Mouse (Mus musculus) MEL (cell line): ENCODE results near the gene Anp32e. TPM values are rescaled to one million over a fixed set of nuclear protein-coding genes. Genes with fewer than 3 reads are reported as not detected.
A peak's percentile ranks its signal among the peaks of the same experiment; 100 is the strongest.

ENCODE experiments used
- DNase-seq: peaks from one replicate; pipeline ENCODE4 v3.0.0; 2011; ENCODE audit warnings: low read depth, low spot score
- H3K27ac ChIP-seq: 2 replicates; pipeline ENCODE4 v1.5.1; 2012; ENCODE audit warnings: low read depth, mild to moderate bottlenecking, control low read depth, low read length, moderate library complexity; ENCODE audit not compliant: control insufficient read depth
- H3K27me3 ChIP-seq, 2 experiments: fragments of 150-350 bp in 1 of 2; sonication (generic) in 1 of 2; 2 replicates each; pipeline ENCODE4 v1.6.1; 2012; ENCODE audit warnings: low read length in 2 of 2, mild to moderate bottlenecking in 2 of 2, improper control_type of control experiment in 1 of 2, moderate library complexity in 1 of 2; ENCODE audit not compliant: insufficient read depth in 2 of 2, control insufficient read depth in 1 of 2
- H3K36me3 ChIP-seq, 2 experiments: 2 replicates each; pipeline ENCODE4 v1.6.1; 2012 to 2014; ENCODE audit warnings: low read length in 2 of 2, improper control_type of control experiment in 1 of 2, inconsistent platforms in 1 of 2, mild to moderate bottlenecking in 1 of 2; ENCODE audit not compliant: insufficient read depth in 2 of 2, control insufficient read depth in 1 of 2
- H3K4me1 ChIP-seq, 2 experiments: fragments of 150-350 bp in 1 of 2; sonication (generic) in 1 of 2; 2 replicates each; pipeline ENCODE4 v1.6.1; 2012; ENCODE audit warnings: low read length in 2 of 2, improper control_type of control experiment in 1 of 2, mild to moderate bottlenecking in 1 of 2; ENCODE audit not compliant: insufficient read depth in 2 of 2, control insufficient read depth in 1 of 2
- H3K4me3 ChIP-seq, 2 experiments: fragments of 150-350 bp in 1 of 2; sonication (generic) in 1 of 2; 2 replicates each; pipeline ENCODE4 v1.5.1; 2012; ENCODE audit warnings: low read depth in 2 of 2, low read length in 2 of 2, mild to moderate bottlenecking in 2 of 2, moderate library complexity in 2 of 2, control low read depth in 1 of 2, improper control_type of control experiment in 1 of 2; ENCODE audit not compliant: control insufficient read depth in 1 of 2, insufficient read depth in 1 of 2
- H3K79me2 ChIP-seq: 2 replicates; pipeline ENCODE4 v1.6.1; 2012; ENCODE audit warnings: mild to moderate bottlenecking, low read length, moderate library complexity; ENCODE audit not compliant: control insufficient read depth, poor library complexity, insufficient read depth
- H3K9ac ChIP-seq: 2 replicates; pipeline ENCODE4 v1.6.1; 2012; ENCODE audit warnings: low read depth, mild to moderate bottlenecking, control low read depth, low read length, moderate library complexity; ENCODE audit not compliant: control insufficient read depth, poor library complexity, severe bottlenecking
- H3K9me3 ChIP-seq: fragments of 150-350 bp; sonication (generic); replicated peaks from 2 replicates; pipeline ENCODE4 v1.6.1; 2012; ENCODE audit warnings: mild to moderate bottlenecking, low read length, improper control_type of control experiment, moderate library complexity; ENCODE audit not compliant: insufficient read depth
- BHLHE40 ChIP-seq: IDR thresholded peaks from 2 replicates; pipeline ENCODE4 v1.6.1; 2012; ENCODE audit warnings: low read depth, mild to moderate bottlenecking, inconsistent platforms, low read length, improper control_type of control experiment, borderline replicate concordance
- CHD1 ChIP-seq: IDR thresholded peaks from 2 replicates; pipeline ENCODE4 v1.6.1; 2012; ENCODE audit warnings: low read depth, mild to moderate bottlenecking, inconsistent platforms, low read length, improper control_type of control experiment
- CHD2 ChIP-seq: IDR thresholded peaks from 2 replicates; pipeline ENCODE4 v1.6.1; 2011; ENCODE audit warnings: low read length, improper control_type of control experiment
- CTCF ChIP-seq, 3 experiments: IDR thresholded peaks in 2 of 3; conservative IDR thresholded peaks in 1 of 3; 2 replicates each; pipeline ENCODE4 v1.5.1; 2011 to 2012; ENCODE audit warnings: low read length in 3 of 3, low read depth in 2 of 3, mild to moderate bottlenecking in 2 of 3, improper control_type of control experiment in 1 of 3, inconsistent platforms in 1 of 3, mixed read lengths in 1 of 3, moderate library complexity in 1 of 3; ENCODE audit not compliant: control insufficient read depth in 1 of 3, insufficient read depth in 1 of 3, poor library complexity in 1 of 3, severe bottlenecking in 1 of 3
- ETS1 ChIP-seq: IDR thresholded peaks from 2 replicates; pipeline ENCODE4 v1.6.1; 2012; ENCODE audit warnings: low read depth, mild to moderate bottlenecking, inconsistent platforms, low read length, improper control_type of control experiment, moderate library complexity
- GATA1 ChIP-seq: IDR thresholded peaks from 2 replicates; pipeline ENCODE4 v1.6.1; 2011; ENCODE audit warnings: low read depth, low read length, improper control_type of control experiment
- HCFC1 ChIP-seq: IDR thresholded peaks from 2 replicates; pipeline ENCODE4 v1.6.1; 2012; ENCODE audit warnings: low read depth, mild to moderate bottlenecking, inconsistent platforms, low read length, improper control_type of control experiment, moderate library complexity
- JUND ChIP-seq: IDR thresholded peaks from 2 replicates; pipeline ENCODE4 v1.6.1; 2011; ENCODE audit warnings: low read depth, mild to moderate bottlenecking, improper control_type of control experiment, low read length
- KAT2A ChIP-seq: conservative IDR thresholded peaks from 2 replicates; pipeline ENCODE4 v1.6.1; 2012; ENCODE audit warnings: low read depth, low read length, improper control_type of control experiment, inconsistent platforms
- MAFK ChIP-seq: IDR thresholded peaks from 2 replicates; pipeline ENCODE4 v1.6.1; 2011; ENCODE audit warnings: low read depth, mild to moderate bottlenecking, low read length, improper control_type of control experiment, borderline replicate concordance
- MAX ChIP-seq: IDR thresholded peaks from 2 replicates; pipeline ENCODE4 v1.6.1; 2011; ENCODE audit warnings: low read length, improper control_type of control experiment
- MEF2A ChIP-seq: IDR thresholded peaks from 2 replicates; pipeline ENCODE4 v1.6.1; 2014; ENCODE audit warnings: low read depth, mild to moderate bottlenecking, inconsistent platforms, low read length, improper control_type of control experiment; ENCODE audit not compliant: poor library complexity, insufficient replicate concordance, severe bottlenecking; ENCODE audit errors: extremely low read depth
- MXI1 ChIP-seq: IDR thresholded peaks from 2 replicates; pipeline ENCODE4 v1.6.1; 2011; ENCODE audit warnings: mild to moderate bottlenecking, low read depth, low read length, improper control_type of control experiment
- MYB ChIP-seq: IDR thresholded peaks from 2 replicates; pipeline ENCODE4 v1.6.1; 2011; ENCODE audit warnings: mild to moderate bottlenecking, low read depth, low read length, improper control_type of control experiment
- MYC ChIP-seq: IDR thresholded peaks from 2 replicates; pipeline ENCODE4 v1.6.1; 2011; ENCODE audit warnings: low read depth, mild to moderate bottlenecking, low read length, improper control_type of control experiment, moderate library complexity
- NELFE ChIP-seq: IDR thresholded peaks from 2 replicates; pipeline ENCODE4 v1.6.1; 2011; ENCODE audit warnings: low read depth, low read length, improper control_type of control experiment
- NRF1 ChIP-seq: IDR thresholded peaks from 2 replicates; pipeline ENCODE4 v1.6.1; 2014; ENCODE audit warnings: low read depth, mild to moderate bottlenecking, inconsistent platforms, low read length, improper control_type of control experiment, moderate library complexity; ENCODE audit not compliant: poor library complexity, insufficient read depth, severe bottlenecking
- POLR2A ChIP-seq, 2 experiments: IDR thresholded peaks; 2 replicates each; pipeline ENCODE4 v1.6.1; 2011 to 2012; ENCODE audit warnings: low read length in 2 of 2, mild to moderate bottlenecking in 2 of 2, control low read depth in 1 of 2, improper control_type of control experiment in 1 of 2, low read depth in 1 of 2, moderate library complexity in 1 of 2; ENCODE audit not compliant: control insufficient read depth in 1 of 2, insufficient read depth in 1 of 2, poor library complexity in 1 of 2
- POLR2AphosphoS2 ChIP-seq: IDR thresholded peaks from 2 replicates; pipeline ENCODE4 v1.6.1; 2011; ENCODE audit warnings: low read length, improper control_type of control experiment
- POLR2AphosphoS5 ChIP-seq: IDR thresholded peaks from 2 replicates; pipeline ENCODE4 v1.6.1; 2012; ENCODE audit warnings: low read depth, borderline replicate concordance, mild to moderate bottlenecking, inconsistent platforms, low read length, moderate library complexity, mixed read lengths
- RCOR1 ChIP-seq: IDR thresholded peaks from 2 replicates; pipeline ENCODE4 v1.6.1; 2012; ENCODE audit warnings: low read depth, mild to moderate bottlenecking, inconsistent platforms, low read length, improper control_type of control experiment
- SIN3A ChIP-seq: IDR thresholded peaks from 2 replicates; pipeline ENCODE4 v1.6.1; 2012; ENCODE audit warnings: low read length, improper control_type of control experiment, inconsistent platforms
- SMC3 ChIP-seq: IDR thresholded peaks from 2 replicates; pipeline ENCODE4 v1.6.1; 2011; ENCODE audit warnings: low read depth, low read length, improper control_type of control experiment
- TAL1 ChIP-seq: IDR thresholded peaks from 2 replicates; pipeline ENCODE4 v1.6.1; 2012; ENCODE audit warnings: mild to moderate bottlenecking, inconsistent platforms, low read length, moderate library complexity, mixed read lengths
- TCF12 ChIP-seq: IDR thresholded peaks from 2 replicates; pipeline ENCODE4 v1.6.1; 2014; ENCODE audit warnings: low read depth, mild to moderate bottlenecking, inconsistent platforms, low read length, improper control_type of control experiment, moderate library complexity
- UBTF ChIP-seq: IDR thresholded peaks from 2 replicates; pipeline ENCODE4 v1.6.1; 2012; ENCODE audit warnings: low read depth, mild to moderate bottlenecking, inconsistent platforms, low read length, improper control_type of control experiment, moderate library complexity, borderline replicate concordance; ENCODE audit not compliant: insufficient read depth
- USF1 ChIP-seq: IDR thresholded peaks from 2 replicates; pipeline ENCODE4 v1.6.1; 2014; ENCODE audit warnings: low read depth, mild to moderate bottlenecking, inconsistent platforms, low read length, improper control_type of control experiment, moderate library complexity
- ZC3H11A ChIP-seq: IDR thresholded peaks from 2 replicates; pipeline ENCODE4 v1.6.1; 2012; ENCODE audit warnings: low read depth, mild to moderate bottlenecking, inconsistent platforms, low read length, improper control_type of control experiment
- ZKSCAN1 ChIP-seq: IDR thresholded peaks from 2 replicates; pipeline ENCODE4 v1.6.1; 2012; ENCODE audit warnings: low read depth, mild to moderate bottlenecking, inconsistent platforms, low read length, improper control_type of control experiment, moderate library complexity
- ZMIZ1 ChIP-seq: IDR thresholded peaks from 2 replicates; pipeline ENCODE4 v1.6.1; 2012; ENCODE audit warnings: low read depth, mild to moderate bottlenecking, inconsistent platforms, low read length, improper control_type of control experiment, moderate library complexity
- ZNF384 ChIP-seq: IDR thresholded peaks from 2 replicates; pipeline ENCODE4 v1.6.1; 2012; ENCODE audit warnings: low read depth, mild to moderate bottlenecking, inconsistent platforms, low read length, improper control_type of control experiment
- polyA plus RNA-seq, 2 experiments: library from polyadenylated mRNA; stranded (reverse) in 1 of 2; unstranded in 1 of 2; fragments of >175 nt in 1 of 2; fragments of >200 nt in 1 of 2; gene quantifications; 2 replicates each; pipeline versions ENCODE4 v1.2.1 to v1.2.4; 2012; ENCODE audit warnings: low replicate concordance in 2 of 2, low read depth in 1 of 2; ENCODE audit not compliant: insufficient read length in 2 of 2, insufficient read depth in 1 of 2, missing spikeins in 1 of 2
- total RNA-seq: library from RNA; depleted of rRNA; stranded (reverse); fragments of 300-350 nt; gene quantifications from 2 replicates; pipeline ENCODE4 v1.2.3, GENCODE M21; 2012

The Anp32e gene
- total and polyA plus RNA-seq, 3 experiments: 159 to 748 (median 412) TPM

- TF ChIP-seq MEF2A: no peak
- TF ChIP-seq TAL1: no peak
- no peak; the same call in 1 of the 2 replicates for TF ChIP-seq JUND
- peak; percentile 55; the same call in 1 of the 2 replicates for TF ChIP-seq NRF1
These were observed at the start of gene Anp32e (continued) for GRCm38 (mm10) chr3:95928658-95929503.

DNA sequence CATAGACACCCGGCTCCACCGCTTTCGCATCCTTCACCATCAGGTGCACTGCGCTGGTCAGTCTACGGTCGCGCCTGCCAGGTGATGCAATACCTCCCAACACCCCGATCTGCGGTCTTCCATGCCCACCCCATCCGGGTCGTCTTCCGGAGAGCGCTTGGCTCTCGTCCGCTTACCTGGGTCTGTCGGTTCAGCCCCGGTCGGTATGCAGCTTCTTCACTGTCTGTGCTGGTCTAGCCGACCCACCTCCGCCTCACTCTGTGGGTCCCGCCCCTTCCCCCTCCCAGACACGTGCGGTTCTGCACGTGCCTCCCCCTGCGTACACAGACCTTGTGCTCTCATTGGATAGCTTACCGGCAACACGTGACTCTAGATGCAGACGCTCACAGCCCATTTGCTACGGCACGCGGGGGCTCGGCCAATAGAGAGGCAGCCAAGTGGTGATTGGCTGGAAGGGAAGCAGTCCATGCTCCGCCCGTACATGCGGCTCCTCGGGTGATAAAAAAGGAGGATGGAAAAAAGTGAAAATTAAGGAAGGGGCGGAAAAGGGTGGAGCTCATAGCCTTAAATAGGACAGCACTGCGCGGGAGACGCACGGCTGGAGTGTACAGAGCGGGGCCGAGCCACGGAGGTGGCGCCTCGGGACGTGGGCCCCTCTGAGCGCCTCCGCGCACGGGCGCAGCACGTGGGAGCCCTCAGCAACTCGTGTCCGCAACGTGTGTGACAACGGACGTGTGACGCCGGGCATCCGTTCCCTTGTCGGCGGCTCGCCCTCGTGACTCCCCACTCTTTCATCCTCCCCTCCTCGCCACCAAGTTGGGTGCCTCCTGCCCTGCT is 46.8 kb upstream of the Anp32e start, which contains the start of gene Ciart:
Ciart (minus strand) TSS at position 273 of the 837 bp plus-strand sequence.
- Histone ChIP-seq H3K4me3 (peak within 1 kb of the TSS; percentile 56 to 78), H3K9me3 (no peaks in the 10 kb centered on the region), H3K27ac (peak within 1 kb of the TSS; percentile 53), H3K4me1 (peaks cover 5 to 13% of the 10 kb centered on the region in 2 experiments; a peak in 3 of 4 replicates), H3K27me3 (no peaks in the 10 kb centered on the region), H3K36me3 (peaks cover 0 to 2% of the 10 kb centered on the region in 2 experiments; a peak in 2 of 4 replicates), H3K79me2 (no peaks in the 10 kb centered on the region; the same call in none of the 2 replicates), H3K9ac (peak within 1 kb of the TSS; percentile 77)
- peak; percentile 100 for DNase-seq
- TF ChIP-seq POLR2A (IDR thresholded peaks at IDR 0.05; ENCODE audit: control insufficient read depth in 1 of 2, insufficient read depth in 1 of 2, low read depth in 1 of 2, low read length in 2 of 2, poor library complexity in 1 of 2): peak; percentile 78 to 98
- TF ChIP-seq NELFE: peak; percentile 77
- peak; percentile 90 for TF ChIP-seq POLR2AphosphoS2
- peak; percentile 73 for TF ChIP-seq ETS1
- TF ChIP-seq MYC: peak; percentile 99
- TF ChIP-seq ZNF384: peak; percentile 70
- 0 out of 2 replicates have a peak, but pooled peaks have one; percentile 3 for TF ChIP-seq ZC3H11A
- peak; percentile 100 for TF ChIP-seq MAX
- no peak for TF ChIP-seq RCOR1
- TF ChIP-seq MXI1: peak; percentile 100
- peak; percentile 96 for TF ChIP-seq POLR2AphosphoS5
- TF ChIP-seq ZMIZ1: no peak
- TF ChIP-seq UBTF: peak; percentile 89; the same call in 1 of the 2 replicates
- TF ChIP-seq CHD1: no peak
- TF ChIP-seq CTCF (IDR thresholded peaks at IDR 0.05 in 2 of 3, conservative IDR thresholded peaks at IDR 0.05 in 1 of 3; ENCODE audit: control insufficient read depth in 1 of 3, insufficient read depth in 1 of 3, low read depth in 2 of 3, low read length in 3 of 3, poor library complexity in 1 of 3, severe bottlenecking in 1 of 3): 0 out of 6 replicates have a peak, but pooled peaks of 1 of the 3 experiments have one; percentile 0
- TF ChIP-seq HCFC1: peak; percentile 83
- no peak for TF ChIP-seq JUND
- TF ChIP-seq TAL1: no peak
- peak; percentile 40; the same call in 1 of the 2 replicates for TF ChIP-seq GATA1
- TF ChIP-seq SIN3A: peak; percentile 100
- peak; percentile 99 for TF ChIP-seq USF1
- TF ChIP-seq CHD2: peak; percentile 87
- TF ChIP-seq MAFK: no peak
- TF ChIP-seq BHLHE40: peak; percentile 100
- TF ChIP-seq MYB: no peak
- no peak for TF ChIP-seq ZKSCAN1
- no peak; the same call in 1 of the 2 replicates for TF ChIP-seq KAT2A
- no peak; the same call in none of the 2 replicates for TF ChIP-seq TCF12
- TF ChIP-seq SMC3: no peak; the same call in 1 of the 2 replicates
